Mouse (Mus musculus): Measurements from ENCODE around the gene Senp1.
A peak's percentile ranks its signal among the peaks of the same experiment; 100 is the strongest.

Gene Senp1

GRCm38 (mm10) chr15:98002113-98002990 lies 91.2 kb downstream of the Senp1 start:
- no peak for DNase-seq (ENCODE audit: low read depth in 1 of 2, low spot score in 2 of 2)

GRCm38 (mm10) chr15:98001321-98002112 lies 92.0 kb downstream of the Senp1 start:
- DNase-seq (ENCODE audit: low read depth in 1 of 2, low spot score in 2 of 2) = no peak

GRCm38 (mm10) chr15:97999991-98000390 lies 93.6 kb downstream of the Senp1 start:
- no peak for DNase-seq (ENCODE audit: low read depth in 1 of 2, low spot score in 2 of 2)

GRCm38 (mm10) chr15:97999546-97999945 lies 94.0 kb downstream of the Senp1 start:
- DNase-seq (ENCODE audit: low read depth in 1 of 2, low spot score in 2 of 2) = no peak

GRCm38 (mm10) chr15:97996716-97997256 lies 96.8 kb downstream of the Senp1 start:
- DNase-seq (ENCODE audit: low read depth in 1 of 2, low spot score in 2 of 2) = no peak

GRCm38 (mm10) chr15:97992712-97993286 lies 100.7 kb downstream of the Senp1 start:
- DNase-seq (ENCODE audit: low read depth in 1 of 2, low spot score in 2 of 2) = peak in 1 of 2 experiments; percentile 13

GRCm38 (mm10) chr15:97992027-97992711 lies 101.4 kb downstream of the Senp1 start:
- no peak for DNase-seq (ENCODE audit: low read depth in 1 of 2, low spot score in 2 of 2)

GRCm38 (mm10) chr15:97991285-97991895 lies 102.2 kb downstream of the Senp1 start:
- DNase-seq (ENCODE audit: low read depth in 1 of 2, low spot score in 2 of 2) = no peak

- DNase-seq (ENCODE audit: low read depth in 1 of 2, low spot score in 2 of 2) = no peak
Observed at GRCm38 (mm10) chr15:97990721-97991120, 102.8 kb downstream of the Senp1 start.

- no peak for DNase-seq (ENCODE audit: low read depth in 1 of 2, low spot score in 2 of 2)
Observed at GRCm38 (mm10) chr15:97990124-97990523, 103.4 kb downstream of the Senp1 start.

- DNase-seq (ENCODE audit: low read depth in 1 of 2, low spot score in 2 of 2) = no peak
Observed at GRCm38 (mm10) chr15:97989544-97989943, 104.0 kb downstream of the Senp1 start.

Data from monocyte, adult 2 months (primary cell).